Mouse (Mus musculus) spleen, postnatal 10 days (tissue): ENCODE results near the gene Gm4871.
"Not testable (repeated sequence)": the region's sequence is repeated elsewhere in the genome, so short reads cannot be mapped to it uniquely, and the experiment has no call there.

Experiments
- DNase-seq, 2 experiments: peaks; one replicate each; pipeline ENCODE4 v3.0.0; 2021 to 2022; ENCODE audit warnings: low spot score in 2 of 2

Gm4871 gene

GRCm38 (mm10) chr5:145032391-145032790 lies at the start of gene Gm4871:
TSS of gene Gm4871 (minus strand) at chr5:145032754.
- DNase-seq: not testable (repeated sequence)

GRCm38 (mm10) chr5:145081866-145082613 lies 49.5 kb upstream of the Gm4871 start:
- DNase-seq: no peak

GRCm38 (mm10) chr5:145075081-145075480 lies 42.5 kb upstream of the Gm4871 start:
- DNase-seq: no peak

- DNase-seq: peak in 1 of 2 experiments; percentile 26
Measured at GRCm38 (mm10) chr5:145071342-145071741, 38.8 kb upstream of the Gm4871 start.

GRCm38 (mm10) chr5:145069707-145070106 lies 37.2 kb upstream of the Gm4871 start:
- DNase-seq: peak; percentile 46 to 80

- no peak for DNase-seq
Measured at GRCm38 (mm10) chr5:145068863-145069262, 36.3 kb upstream of the Gm4871 start.

GRCm38 (mm10) chr5:145064765-145065340 lies 32.3 kb upstream of the Gm4871 start:
- DNase-seq: no peak

- no peak for DNase-seq
Measured at GRCm38 (mm10) chr5:145059524-145059923, 27.0 kb upstream of the Gm4871 start.

GRCm38 (mm10) chr5:145058722-145059121 lies 26.2 kb upstream of the Gm4871 start:
- DNase-seq: no peak

- no peak for DNase-seq
Measured at GRCm38 (mm10) chr5:145057907-145058306, 25.4 kb upstream of the Gm4871 start.

- not testable (repeated sequence) for DNase-seq
Measured at GRCm38 (mm10) chr5:145054187-145054586, 21.6 kb upstream of the Gm4871 start.

- DNase-seq: not testable (repeated sequence)
Measured at GRCm38 (mm10) chr5:145042690-145043089, 10.1 kb upstream of the Gm4871 start, which contains the start of gene 1700018F24Rik. TSS of gene 1700018F24Rik (plus strand) at chr5:145042990.

GRCm38 (mm10) chr5:145041628-145042027 lies 9.1 kb upstream of the Gm4871 start:
- peak; percentile 8 to 52 for DNase-seq

- not testable (repeated sequence) for DNase-seq
Measured at GRCm38 (mm10) chr5:145030476-145030875, 2.1 kb downstream of the Gm4871 start.

GRCm38 (mm10) chr5:145020712-145021111 lies 11.8 kb downstream of the Gm4871 start:
- DNase-seq: not testable (repeated sequence)

GRCm38 (mm10) chr5:145020254-145020653 lies 12.3 kb downstream of the Gm4871 start:
- DNase-seq: not testable (repeated sequence)

- DNase-seq: not testable (repeated sequence)
Measured at GRCm38 (mm10) chr5:145016761-145017160, 15.8 kb downstream of the Gm4871 start.

- no peak for DNase-seq
Measured at GRCm38 (mm10) chr5:145014278-145014677, 18.3 kb downstream of the Gm4871 start.

- DNase-seq: no peak
Measured at GRCm38 (mm10) chr5:145008878-145009659, 23.5 kb downstream of the Gm4871 start.

- DNase-seq: no peak
Measured at GRCm38 (mm10) chr5:145005596-145005995, 27.0 kb downstream of the Gm4871 start.

- DNase-seq: no peak
Measured at GRCm38 (mm10) chr5:145004495-145004894, 28.1 kb downstream of the Gm4871 start.

- DNase-seq: no peak
Measured at GRCm38 (mm10) chr5:145003362-145003761, 29.2 kb downstream of the Gm4871 start.
